Mouse (Mus musculus) hindbrain, embryonic 16.5 days (tissue): ENCODE results near the gene Kcnd3. TPM values are rescaled to one million over a fixed set of nuclear protein-coding genes. Genes with fewer than 3 reads are reported as not detected.

Experiments
- ATAC-seq: fragments of 200-750 bp; cut with Nextera tagmentation; 2 replicates; pipeline ENCODE4 v1.8.0; 2017; ENCODE audit warnings: moderate TSS enrichment, moderate library complexity
- H3K27ac ChIP-seq: fragments of 300-500 bp; sonication (generic); 2 replicates; pipeline ENCODE4 v1.5.1; 2014; ENCODE audit warnings: low read depth, mild to moderate bottlenecking, control low read depth, low read length, moderate library complexity
- H3K27me3 ChIP-seq: fragments of 300-500 bp; sonication (generic); replicated peaks from 2 replicates; pipeline ENCODE4 v1.6.1; 2014; ENCODE audit warnings: low read length; ENCODE audit not compliant: control insufficient read depth, insufficient read depth
- H3K36me3 ChIP-seq: fragments of 300-500 bp; sonication (generic); 2 replicates; pipeline ENCODE4 v1.6.1; 2014; ENCODE audit warnings: mild to moderate bottlenecking, low read length, moderate library complexity, mixed read lengths; ENCODE audit not compliant: control insufficient read depth, insufficient read depth
- H3K4me1 ChIP-seq: fragments of 300-500 bp; sonication (generic); 2 replicates; pipeline ENCODE4 v1.6.1; 2014; ENCODE audit warnings: low read depth, low read length; ENCODE audit not compliant: control insufficient read depth, insufficient read depth
- H3K4me2 ChIP-seq: fragments of 300-500 bp; sonication (generic); 2 replicates; pipeline ENCODE4 v1.6.1; 2014; ENCODE audit warnings: mild to moderate bottlenecking, low read length, control low read depth, moderate library complexity
- H3K4me3 ChIP-seq: fragments of 300-500 bp; sonication (generic); 2 replicates; pipeline ENCODE4 v1.5.1; 2014; ENCODE audit warnings: mild to moderate bottlenecking, low read length, control low read depth, moderate library complexity
- H3K9ac ChIP-seq: fragments of 300-500 bp; sonication (generic); 2 replicates; pipeline ENCODE4 v1.6.1; 2014; ENCODE audit warnings: low read depth, mild to moderate bottlenecking, control low read depth, low read length, moderate library complexity
- H3K9me3 ChIP-seq: fragments of 300-500 bp; sonication (generic); 2 replicates; pipeline ENCODE4 v1.6.1; 2014; ENCODE audit warnings: mild to moderate bottlenecking, low read length, moderate library complexity; ENCODE audit not compliant: control insufficient read depth
- WGBS: fragments of 180-500 bp; shearing (Covaris S2); extraction: QIAGEN DNeasy Blood & Tissue Kit; methylation state at CpG from one replicate; pipeline ENCODE4 v1.1.7; 2014; 5-methylcytosine and 5-hydroxymethylcytosine counted together
- polyA plus RNA-seq: library from polyadenylated mRNA; unstranded; fragments of >200 nt; fragmentation: Nextera tagmentation; extraction: Ambion mirVana; gene quantifications from 2 replicates; pipeline ENCODE4 v1.2.1, GENCODE M21; 2015

The Kcnd3 gene
- polyA plus RNA-seq, 1 experiment from 2014 or later = 9.1 TPM

- Histone ChIP-seq H3K27ac (no peak overlapping the region), H3K4me3 (no peak overlapping the region), H3K36me3 (no peaks in the 10 kb centered on the region), H3K27me3 (no peaks in the 10 kb centered on the region), H3K4me2 (no peak overlapping the region), H3K4me1 (no peaks in the 10 kb centered on the region), H3K9ac (no peak overlapping the region), H3K9me3 (no peaks in the 10 kb centered on the region)
- ATAC-seq = no peak
- WGBS = 75% methylated on average over 5 of the region's 5 CpGs
These were observed 150.8 kb downstream of the Kcnd3 start for GRCm38 (mm10) chr3:105602966-105603365.

GRCm38 (mm10) chr3:105605726-105606125 lies 153.6 kb downstream of the Kcnd3 start:
- no peaks in the 10 kb centered on the region for H3K9me3 ChIP-seq
- no peak overlapping the region for H3K4me2 ChIP-seq
- no peak overlapping the region for H3K4me3 ChIP-seq
- H3K36me3 ChIP-seq = no peaks in the 10 kb centered on the region
- H3K27me3 ChIP-seq = no peaks in the 10 kb centered on the region
- 0 out of 2 replicates have a peak, but pooled peaks have one; percentile 17 for ATAC-seq
- no peaks in the 10 kb centered on the region for H3K4me1 ChIP-seq
- no peak overlapping the region for H3K9ac ChIP-seq
- H3K27ac ChIP-seq = no peak overlapping the region
- WGBS = 81% methylated on average over 5 of the region's 5 CpGs

DNA sequence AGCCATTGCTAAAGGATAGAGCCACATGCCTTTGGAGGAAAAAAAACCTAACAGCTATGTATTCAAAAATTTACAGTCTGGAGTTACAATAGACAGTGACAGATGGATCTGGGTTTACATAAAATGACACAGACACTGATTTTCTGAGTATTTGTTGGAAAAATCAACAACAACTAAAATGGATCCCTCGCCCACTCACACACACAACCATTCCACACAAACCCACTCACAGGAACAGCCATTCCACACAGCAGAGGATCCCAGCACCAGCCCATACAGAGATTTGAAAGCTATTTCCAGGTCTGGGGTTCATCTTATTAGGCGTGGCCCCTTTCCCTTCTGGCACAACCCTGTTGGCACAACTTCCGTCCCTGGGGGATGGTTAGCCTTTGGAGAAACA lies 156.7 kb downstream of the Kcnd3 start:
- no peak overlapping the region for H3K4me3 ChIP-seq
- H3K9me3 ChIP-seq = no peaks in the 10 kb centered on the region
- no peak for ATAC-seq
- no peaks in the 10 kb centered on the region for H3K27me3 ChIP-seq
- no peak overlapping the region for H3K9ac ChIP-seq
- H3K36me3 ChIP-seq = no peaks in the 10 kb centered on the region
- no peak overlapping the region for H3K27ac ChIP-seq
- H3K4me1 ChIP-seq = peaks cover 6% of the 10 kb centered on the region; the same call in 1 of the 2 replicates
- WGBS = 83% methylated on average over 3 of the region's 3 CpGs
- H3K4me2 ChIP-seq = no peak overlapping the region

DNA sequence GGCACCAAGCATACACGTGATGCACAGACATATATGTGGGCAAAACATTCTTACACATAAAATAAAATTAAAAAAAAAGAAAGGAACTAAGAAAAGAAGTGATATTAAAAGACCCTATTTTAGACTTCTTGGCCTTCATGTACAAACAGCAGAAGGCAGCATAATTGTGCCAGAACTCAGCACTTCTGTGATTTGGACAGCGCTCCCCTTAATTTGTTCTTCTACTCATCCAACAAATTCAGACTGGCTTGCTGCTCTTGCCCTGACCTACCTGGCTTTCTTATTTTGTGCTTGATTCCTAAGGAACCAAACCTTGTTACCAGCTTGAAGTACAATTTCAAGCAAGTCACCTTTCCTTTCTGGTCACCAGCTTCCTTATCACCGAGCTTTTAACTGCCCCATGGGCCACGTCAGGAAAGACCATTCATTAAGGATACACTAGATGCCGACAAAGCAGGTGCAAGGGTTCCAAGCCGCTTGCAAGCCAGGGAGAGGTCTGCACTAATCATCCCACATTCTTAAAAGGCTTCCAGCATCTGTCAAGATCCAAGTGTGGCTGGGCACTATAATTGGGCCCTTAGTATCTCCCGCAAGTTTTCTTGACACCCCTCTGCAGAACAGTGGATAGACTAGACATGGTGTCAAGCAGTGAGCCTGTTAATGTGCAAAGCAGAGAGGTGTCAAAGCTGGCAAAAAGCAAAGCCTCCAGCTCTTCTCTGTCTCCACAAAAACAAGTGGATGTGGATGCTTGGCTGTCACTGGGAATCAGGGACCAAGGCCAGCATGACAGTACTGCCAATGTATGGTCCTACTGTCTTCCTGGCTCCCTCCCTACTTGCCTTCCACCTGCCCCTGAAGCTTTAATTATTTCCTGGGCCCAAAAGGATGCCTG lies 159.6 kb downstream of the Kcnd3 start:
- H3K27ac ChIP-seq = 0 out of 2 replicates have a peak overlapping the region, but pooled peaks have one; percentile 27

GRCm38 (mm10) chr3:105612423-105612814 lies 160.3 kb downstream of the Kcnd3 start:
- WGBS = 45% methylated on average over 4 of the region's 4 CpGs

More for the DNA sequence above, 159.6 kb downstream of the Kcnd3 start:
- 73% methylated on average over 7 of the region's 7 CpGs for WGBS
- Histone ChIP-seq H3K4me2 (no peak overlapping the region), H3K4me3 (no peak overlapping the region), H3K9ac (no peak overlapping the region), H3K9me3 (no peaks in the 10 kb centered on the region), H3K27me3 (no peaks in the 10 kb centered on the region), H3K36me3 (no peaks in the 10 kb centered on the region), H3K4me1 (peaks cover 6% of the 10 kb centered on the region; the same call in 1 of the 2 replicates)
- ATAC-seq = peak; percentile 70

DNA sequence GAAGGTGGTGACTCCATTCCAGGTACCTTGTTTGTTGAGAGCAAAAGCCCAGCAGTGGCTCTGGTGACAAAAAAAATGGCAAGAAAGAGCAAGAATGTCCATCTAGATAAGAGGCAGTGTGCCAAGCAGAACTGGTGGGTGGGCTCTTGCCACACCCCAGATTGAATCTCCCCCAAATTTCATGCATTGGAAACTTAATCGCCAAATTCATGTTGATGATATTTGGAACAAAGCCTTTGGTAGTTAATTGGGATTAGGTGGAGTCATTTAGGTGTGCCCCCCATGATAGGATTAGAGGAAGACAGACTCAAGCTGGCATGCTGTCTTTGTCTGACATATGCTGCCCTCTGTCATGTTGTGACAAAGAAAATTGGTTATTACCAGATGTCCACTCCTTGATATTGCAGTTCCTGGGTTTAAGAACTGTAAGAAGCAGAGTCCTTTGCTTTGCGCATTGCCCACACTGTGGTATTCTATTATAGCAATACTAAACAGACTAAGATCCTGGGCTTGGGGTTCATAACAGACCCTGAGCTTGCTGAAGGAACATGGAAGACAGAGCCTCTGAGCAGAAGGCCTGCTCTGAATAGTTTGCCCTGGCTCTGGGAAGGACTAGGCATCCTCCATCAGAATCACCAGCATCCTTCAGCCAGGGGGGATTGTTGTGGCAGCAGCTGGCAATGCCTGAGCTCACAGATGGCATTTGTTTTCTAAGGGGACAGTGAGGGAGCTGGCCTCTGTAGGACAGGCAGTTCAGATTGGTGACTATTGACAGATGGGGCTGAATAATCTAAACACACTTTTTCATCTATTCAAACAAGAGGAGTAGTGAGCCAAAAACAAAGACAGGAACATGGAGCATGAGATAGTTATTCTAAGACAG lies 165.0 kb downstream of the Kcnd3 start:
- no peaks in the 10 kb centered on the region for H3K27me3 ChIP-seq
- H3K27ac ChIP-seq = peak overlapping the region; percentile 34; the same call in 1 of the 2 replicates
- no peak overlapping the region for H3K9ac ChIP-seq
- no peak overlapping the region for H3K4me2 ChIP-seq
- 74% methylated on average over 2 of the region's 2 CpGs for WGBS
- peaks cover 5% of the 10 kb centered on the region; the same call in 1 of the 2 replicates for H3K4me1 ChIP-seq
- peak; percentile 81 for ATAC-seq
- H3K9me3 ChIP-seq = no peaks in the 10 kb centered on the region
- no peak overlapping the region for H3K4me3 ChIP-seq
- no peaks in the 10 kb centered on the region for H3K36me3 ChIP-seq

More at GRCm38 (mm10) chr3:105612423-105612814, 160.3 kb downstream of the Kcnd3 start:
- Histone ChIP-seq H3K9ac (no peak overlapping the region), H3K4me3 (no peak overlapping the region), H3K9me3 (no peaks in the 10 kb centered on the region), H3K4me1 (peaks cover 6% of the 10 kb centered on the region; the same call in 1 of the 2 replicates), H3K36me3 (no peaks in the 10 kb centered on the region), H3K27ac (no peak overlapping the region), H3K4me2 (no peak overlapping the region), H3K27me3 (no peaks in the 10 kb centered on the region)
- no peak; the same call in 1 of the 2 replicates for ATAC-seq

DNA sequence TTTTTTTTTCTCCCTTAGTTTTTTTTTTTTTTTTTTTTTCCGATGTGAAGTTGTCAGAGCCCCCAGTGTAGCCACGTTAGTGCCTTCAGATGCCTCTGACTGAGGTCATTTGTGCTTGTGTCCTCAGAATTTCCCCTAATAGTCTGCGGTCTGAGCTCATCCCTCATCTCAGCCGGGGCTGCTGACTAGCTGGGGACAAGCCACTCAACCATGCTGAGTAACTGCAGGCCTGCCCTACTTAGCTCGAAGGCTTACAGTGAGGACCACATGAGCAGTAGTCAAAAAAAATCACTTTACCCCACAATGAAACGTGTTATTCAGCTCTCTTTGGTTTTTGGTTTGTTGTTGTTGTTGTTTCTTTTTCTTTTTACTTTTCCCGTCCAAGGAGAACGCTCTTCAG lies 169.0 kb downstream of the Kcnd3 start:
- no peak overlapping the region for H3K9ac ChIP-seq
- H3K36me3 ChIP-seq = no peaks in the 10 kb centered on the region
- peaks cover 3% of the 10 kb centered on the region; the same call in 1 of the 2 replicates for H3K4me1 ChIP-seq
- no peaks in the 10 kb centered on the region for H3K9me3 ChIP-seq
- H3K4me3 ChIP-seq = no peak overlapping the region
- H3K27me3 ChIP-seq = no peaks in the 10 kb centered on the region
- 65% methylated on average over 8 of the region's 8 CpGs for WGBS
- no peak for ATAC-seq
- H3K4me2 ChIP-seq = no peak overlapping the region
- no peak overlapping the region for H3K27ac ChIP-seq

GRCm38 (mm10) chr3:105623137-105623536 lies 171.0 kb downstream of the Kcnd3 start:
- 52% methylated on average over 4 of the region's 4 CpGs for WGBS
- no peak overlapping the region for H3K9ac ChIP-seq
- no peak overlapping the region for H3K4me2 ChIP-seq
- H3K27me3 ChIP-seq = no peaks in the 10 kb centered on the region
- no peak overlapping the region for H3K4me3 ChIP-seq
- H3K4me1 ChIP-seq = no peaks in the 10 kb centered on the region
- no peaks in the 10 kb centered on the region for H3K9me3 ChIP-seq
- no peak for ATAC-seq
- no peaks in the 10 kb centered on the region for H3K36me3 ChIP-seq
- no peak overlapping the region for H3K27ac ChIP-seq

DNA sequence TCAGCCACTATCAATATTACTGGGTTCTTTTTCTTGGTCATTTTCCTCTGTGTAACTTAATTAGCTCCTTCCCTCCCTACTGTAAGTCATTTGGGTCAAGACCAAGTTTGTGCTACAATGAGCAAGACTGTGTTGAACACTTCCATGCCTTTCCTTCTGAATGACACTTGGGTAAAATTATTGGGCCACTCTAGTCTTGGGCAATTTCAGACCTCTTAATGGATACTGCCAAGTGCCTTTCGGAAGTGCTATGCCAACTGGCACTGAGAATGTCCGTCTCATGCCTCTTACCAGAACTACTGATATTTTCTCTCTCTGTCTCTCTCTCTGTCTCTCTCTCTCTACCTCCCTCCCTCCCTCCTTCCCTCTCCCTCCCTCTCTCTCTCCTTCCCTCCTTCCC lies 173.8 kb downstream of the Kcnd3 start:
- no peak overlapping the region for H3K9ac ChIP-seq
- H3K9me3 ChIP-seq = no peaks in the 10 kb centered on the region
- H3K36me3 ChIP-seq = no peaks in the 10 kb centered on the region
- H3K27ac ChIP-seq = no peak overlapping the region
- H3K4me3 ChIP-seq = no peak overlapping the region
- 87% methylated on average over 2 of the region's 2 CpGs for WGBS
- ATAC-seq = no peak
- no peak overlapping the region for H3K4me2 ChIP-seq
- no peaks in the 10 kb centered on the region for H3K27me3 ChIP-seq
- no peaks in the 10 kb centered on the region for H3K4me1 ChIP-seq
